Mouse (Mus musculus) lung, embryonic 15.5 days (tissue): Measurements from ENCODE around the gene Efna4. TPM values are rescaled to one million over a fixed set of nuclear protein-coding genes. Genes with fewer than 3 reads are reported as not detected.
A peak's percentile ranks its signal among the peaks of the same experiment; 100 is the strongest.

Experiments
- ATAC-seq: fragments of 200-750 bp; cut with Nextera tagmentation; 2 replicates; pipeline ENCODE4 v1.8.0; 2017; ENCODE audit warnings: moderate number of reproducible peaks, borderline replicate concordance; ENCODE audit not compliant: low FRiP score, low TSS enrichment; ENCODE audit errors: extremely low read depth
- H3K27ac ChIP-seq: fragments of 300-500 bp; sonication (generic); 2 replicates; pipeline ENCODE4 v1.5.1; 2015; ENCODE audit warnings: moderate library complexity, mild to moderate bottlenecking, inconsistent platforms
- H3K27me3 ChIP-seq: fragments of 300-500 bp; sonication (generic); 2 replicates; pipeline ENCODE4 v1.6.1; 2015; ENCODE audit warnings: inconsistent platforms
- H3K36me3 ChIP-seq: fragments of 300-500 bp; sonication (generic); 2 replicates; pipeline ENCODE4 v1.6.1; 2015; ENCODE audit warnings: inconsistent platforms
- H3K4me1 ChIP-seq: fragments of 300-500 bp; sonication (generic); 2 replicates; pipeline ENCODE4 v1.6.1; 2015; ENCODE audit warnings: inconsistent platforms
- H3K4me2 ChIP-seq: fragments of 300-500 bp; sonication (generic); 2 replicates; pipeline ENCODE4 v1.6.1; 2015; ENCODE audit warnings: inconsistent platforms, mild to moderate bottlenecking, moderate library complexity
- H3K4me3 ChIP-seq: fragments of 300-500 bp; sonication (generic); 2 replicates; pipeline ENCODE4 v1.5.1; 2015; ENCODE audit warnings: mild to moderate bottlenecking, inconsistent platforms
- H3K9ac ChIP-seq: fragments of 300-500 bp; sonication (generic); 2 replicates; pipeline ENCODE4 v1.6.1; 2015; ENCODE audit warnings: inconsistent platforms
- H3K9me3 ChIP-seq: fragments of 300-500 bp; sonication (generic); 2 replicates; pipeline ENCODE4 v1.6.1; 2016; ENCODE audit warnings: inconsistent platforms
- WGBS: fragments of 180-500 bp; shearing (Covaris S2); methylation state at CpG from one replicate; pipeline ENCODE4 v1.1.7; 2015; 5-methylcytosine and 5-hydroxymethylcytosine counted together
- polyA plus RNA-seq: library from polyadenylated mRNA; unstranded; fragments of >200 nt; fragmentation: Nextera tagmentation; extraction: Ambion mirVana; gene quantifications from 2 replicates; pipeline ENCODE4 v1.2.1, GENCODE M21; 2015

Efna4 gene
- polyA plus RNA-seq, 1 experiment from 2014 or later: 29.0 TPM

DNA sequence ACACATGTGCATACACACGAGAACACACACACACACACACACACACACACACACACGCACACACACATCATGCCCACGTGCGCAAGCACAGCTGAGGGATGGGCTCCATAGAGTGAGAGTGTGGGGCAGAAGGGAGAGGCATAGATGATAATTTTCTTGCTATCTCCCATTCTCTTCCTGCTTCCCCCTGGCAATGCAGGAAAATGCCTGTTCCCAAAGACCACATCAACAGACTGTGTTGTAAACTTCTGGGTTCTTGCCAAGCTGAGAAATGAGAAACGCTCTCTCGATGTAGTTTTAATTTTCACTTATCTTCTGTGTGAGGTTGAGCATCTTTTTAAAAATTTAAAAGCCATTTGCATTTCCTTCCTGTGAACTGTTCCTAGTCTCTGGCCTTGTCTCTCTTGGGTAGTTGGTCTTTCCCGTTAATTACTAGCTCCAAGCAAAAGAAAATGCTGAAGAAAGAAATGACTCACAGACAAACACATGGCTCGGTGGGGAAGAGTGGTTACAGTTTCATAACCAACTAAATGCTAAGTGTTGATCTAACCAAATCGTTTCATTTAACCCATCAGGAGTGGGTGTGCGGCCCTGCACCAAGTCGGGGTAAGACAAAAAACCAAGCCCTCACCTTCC is 40.9 kb downstream of the Efna4 start:
- Histone ChIP-seq H3K27me3 (no peaks in the 10 kb centered on the region), H3K9ac (no peak overlapping the region), H3K36me3 (no peaks in the 10 kb centered on the region), H3K4me1 (peaks cover 11% of the 10 kb centered on the region), H3K9me3 (no peaks in the 10 kb centered on the region), H3K4me3 (no peak overlapping the region), H3K27ac (no peak overlapping the region), H3K4me2 (no peak overlapping the region)
- ATAC-seq: no peak
- 67% methylated on average over 11 of the region's 11 CpGs for WGBS

DNA sequence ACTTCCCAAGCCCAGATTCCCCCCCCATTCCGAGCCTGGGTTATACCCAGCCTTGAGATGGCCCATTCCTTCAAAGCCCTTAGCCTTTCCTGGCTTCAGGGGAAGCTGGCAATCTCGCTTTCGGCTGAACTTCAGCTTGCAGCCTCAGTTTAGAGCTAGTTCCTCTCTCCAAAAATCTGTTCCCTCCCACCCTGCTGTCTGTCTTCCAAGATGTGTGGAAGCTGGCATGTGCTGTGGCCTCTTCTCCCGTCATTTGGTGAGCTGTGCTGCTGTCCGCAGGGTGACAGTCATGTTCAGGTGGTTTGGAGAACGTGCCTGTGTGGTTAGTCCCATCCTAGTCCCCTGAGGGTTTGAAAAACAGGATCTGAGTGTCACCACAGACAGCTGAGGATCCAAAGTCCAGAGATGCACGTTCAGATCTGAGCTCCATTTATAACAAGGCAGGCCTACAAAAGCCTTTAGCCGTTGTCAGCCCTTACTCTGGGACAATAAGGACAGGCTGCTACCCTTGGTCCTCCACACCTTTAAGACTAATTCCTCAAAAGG is 42.1 kb downstream of the Efna4 start:
- WGBS: 77% methylated on average over 8 of the region's 8 CpGs
- Histone ChIP-seq H3K36me3 (no peaks in the 10 kb centered on the region), H3K9ac (no peak overlapping the region), H3K27ac (no peak overlapping the region), H3K4me2 (no peak overlapping the region), H3K4me3 (no peak overlapping the region), H3K27me3 (no peaks in the 10 kb centered on the region), H3K9me3 (no peaks in the 10 kb centered on the region), H3K4me1 (peaks cover 11% of the 10 kb centered on the region)
- ATAC-seq: no peak

DNA sequence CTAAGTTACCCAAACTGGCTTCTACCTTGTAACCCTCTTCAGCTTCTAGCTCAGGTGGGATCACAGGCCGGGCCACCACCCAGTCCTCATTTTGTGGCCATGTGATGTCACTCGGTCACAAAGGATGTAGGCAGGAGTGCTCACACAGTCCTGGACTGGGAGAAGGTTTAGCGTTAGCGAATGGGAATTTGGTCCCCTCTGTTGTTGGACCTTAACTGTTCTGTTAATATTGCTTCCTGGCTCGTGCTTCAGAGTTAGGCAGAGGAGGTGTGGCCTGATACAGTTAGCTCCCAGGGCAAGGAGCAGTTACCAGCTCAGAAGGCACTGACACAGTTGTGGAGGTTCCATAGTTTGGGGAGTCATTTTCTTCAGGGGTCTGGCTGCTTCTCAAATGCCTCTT is 43.6 kb downstream of the Efna4 start:
- no peak for ATAC-seq

DNA sequence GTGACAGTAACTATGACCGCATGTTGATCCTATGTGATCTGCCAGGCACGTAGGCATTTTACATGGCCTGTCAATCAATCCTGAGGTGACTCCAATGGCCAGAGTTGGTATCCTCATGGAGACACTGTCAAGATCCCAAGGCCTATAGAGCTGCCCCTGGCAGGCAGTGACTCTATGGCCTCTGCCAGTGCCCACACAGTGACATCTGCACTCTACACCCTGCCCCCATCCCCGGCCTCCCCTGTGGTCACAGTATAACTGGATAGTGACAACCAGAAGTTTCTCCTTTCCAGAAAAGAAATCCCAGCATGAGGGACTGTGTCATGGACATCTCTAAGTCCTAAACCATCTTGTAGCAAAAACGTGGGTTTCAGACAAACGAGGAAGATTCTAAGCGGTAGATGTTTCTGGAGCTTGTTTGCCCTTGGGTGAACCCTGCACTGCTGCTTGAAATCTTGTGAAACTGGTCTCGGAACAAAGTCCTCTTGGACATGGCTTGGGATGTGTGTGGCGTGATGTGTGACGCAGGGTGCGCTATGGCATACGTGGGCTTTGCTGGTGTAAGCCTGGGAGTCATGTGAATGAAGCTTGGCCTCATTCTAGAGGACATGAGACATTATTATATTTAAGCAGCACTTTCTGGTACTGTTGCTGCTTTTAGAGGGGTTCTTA is 44.4 kb downstream of the Efna4 start:
- WGBS: 84% methylated on average over 11 of the region's 11 CpGs
- H3K4me1 ChIP-seq: no peaks in the 10 kb centered on the region
- H3K27me3 ChIP-seq: no peaks in the 10 kb centered on the region
- ATAC-seq: no peak
- no peak overlapping the region for H3K9ac ChIP-seq
- no peak overlapping the region for H3K4me3 ChIP-seq
- no peaks in the 10 kb centered on the region for H3K9me3 ChIP-seq
- no peak overlapping the region for H3K4me2 ChIP-seq
- H3K36me3 ChIP-seq: no peaks in the 10 kb centered on the region
- no peak overlapping the region for H3K27ac ChIP-seq

More for the DNA sequence above, 43.6 kb downstream of the Efna4 start:
- WGBS: 72% methylated on average over 5 of the region's 5 CpGs
- Histone ChIP-seq H3K4me1 (peaks cover under 1% of the 10 kb centered on the region), H3K27me3 (no peaks in the 10 kb centered on the region), H3K4me2 (no peak overlapping the region), H3K9me3 (no peaks in the 10 kb centered on the region), H3K36me3 (no peaks in the 10 kb centered on the region), H3K27ac (no peak overlapping the region), H3K4me3 (no peak overlapping the region), H3K9ac (no peak overlapping the region)

DNA sequence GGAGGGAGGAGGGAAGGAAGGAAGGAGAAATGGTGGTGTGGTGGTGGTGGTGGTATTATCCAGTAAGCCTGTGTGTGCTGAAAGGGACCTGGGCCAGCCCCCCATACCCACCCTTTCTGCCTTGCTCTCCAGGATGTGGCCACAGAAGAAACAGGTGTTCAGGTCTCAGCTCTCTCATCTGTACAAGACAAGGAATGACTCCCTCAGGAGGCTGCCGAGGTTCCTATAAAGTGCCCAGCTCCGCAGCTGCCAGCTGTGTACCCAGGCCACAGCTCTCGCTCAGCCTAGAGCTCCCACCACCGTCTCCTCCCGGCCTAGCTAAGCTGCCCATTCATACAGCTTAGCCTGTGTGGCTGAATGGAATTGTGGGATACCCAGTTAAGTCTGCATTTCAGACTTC is 45.5 kb downstream of the Efna4 start:
- ATAC-seq: no peak
- peaks cover 5% of the 10 kb centered on the region; the same call in 1 of the 2 replicates for H3K4me1 ChIP-seq
- no peaks in the 10 kb centered on the region for H3K36me3 ChIP-seq
- no peak overlapping the region for H3K9ac ChIP-seq
- no peak overlapping the region for H3K27ac ChIP-seq
- WGBS: 67% methylated on average over 5 of the region's 5 CpGs
- no peaks in the 10 kb centered on the region for H3K27me3 ChIP-seq
- no peaks in the 10 kb centered on the region for H3K9me3 ChIP-seq
- H3K4me3 ChIP-seq: no peak overlapping the region
- H3K4me2 ChIP-seq: no peak overlapping the region

DNA sequence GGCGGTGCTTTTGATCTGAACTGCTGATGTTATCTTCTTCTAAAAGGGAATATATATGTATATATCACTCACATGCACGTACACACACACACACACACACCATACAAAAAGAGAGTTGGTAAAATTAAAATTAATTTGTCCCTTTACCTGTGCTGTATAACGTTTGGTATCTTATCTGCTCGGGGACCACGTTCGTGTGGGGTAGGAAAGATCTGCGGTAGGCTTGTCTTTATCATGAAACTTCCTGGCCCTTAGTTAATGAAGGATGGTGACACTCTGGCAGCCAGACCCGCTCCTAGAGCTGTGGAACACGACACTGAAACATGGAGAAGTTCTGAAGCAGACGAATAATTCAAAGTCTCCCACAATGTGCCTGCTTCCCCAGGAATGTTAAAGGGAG is 46.0 kb downstream of the Efna4 start:
- no peaks in the 10 kb centered on the region for H3K9me3 ChIP-seq
- no peak overlapping the region for H3K4me3 ChIP-seq
- no peak overlapping the region for H3K9ac ChIP-seq
- no peaks in the 10 kb centered on the region for H3K36me3 ChIP-seq
- 47% methylated on average over 10 of the region's 10 CpGs for WGBS
- H3K27me3 ChIP-seq: no peaks in the 10 kb centered on the region
- ATAC-seq: no peak
- H3K4me2 ChIP-seq: no peak overlapping the region
- peaks cover 5% of the 10 kb centered on the region; the same call in 1 of the 2 replicates for H3K4me1 ChIP-seq
- H3K27ac ChIP-seq: no peak overlapping the region

DNA sequence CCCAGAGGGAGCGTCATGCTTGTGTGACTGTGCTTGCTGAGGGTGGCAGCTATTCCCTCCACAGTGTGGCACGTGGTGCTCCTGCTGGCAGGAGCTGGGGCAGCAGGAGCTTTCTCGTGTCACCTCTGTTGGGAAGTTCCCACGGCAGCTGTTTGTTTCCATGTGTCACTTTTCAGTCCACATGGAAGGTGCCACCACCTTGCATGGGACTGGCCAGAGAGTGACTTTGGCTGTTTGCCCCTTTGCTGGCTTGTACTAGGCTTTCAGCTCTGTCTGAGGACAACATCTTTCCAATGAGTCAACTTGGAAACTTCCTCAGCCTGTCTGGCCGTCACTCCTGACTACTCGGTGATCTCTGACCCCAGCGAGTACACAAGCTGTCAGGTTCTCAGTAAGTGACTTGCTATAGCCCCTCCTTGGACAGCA is 49.3 kb downstream of the Efna4 start:
- H3K4me2 ChIP-seq: no peak overlapping the region
- H3K4me3 ChIP-seq: no peak overlapping the region
- no peak for ATAC-seq
- 20% methylated on average over 7 of the region's 7 CpGs for WGBS
- H3K4me1 ChIP-seq: peaks cover 5% of the 10 kb centered on the region; the same call in 1 of the 2 replicates
- no peak overlapping the region for H3K27ac ChIP-seq
- H3K9ac ChIP-seq: no peak overlapping the region
- no peaks in the 10 kb centered on the region for H3K27me3 ChIP-seq
- no peaks in the 10 kb centered on the region for H3K9me3 ChIP-seq
- no peaks in the 10 kb centered on the region for H3K36me3 ChIP-seq

DNA sequence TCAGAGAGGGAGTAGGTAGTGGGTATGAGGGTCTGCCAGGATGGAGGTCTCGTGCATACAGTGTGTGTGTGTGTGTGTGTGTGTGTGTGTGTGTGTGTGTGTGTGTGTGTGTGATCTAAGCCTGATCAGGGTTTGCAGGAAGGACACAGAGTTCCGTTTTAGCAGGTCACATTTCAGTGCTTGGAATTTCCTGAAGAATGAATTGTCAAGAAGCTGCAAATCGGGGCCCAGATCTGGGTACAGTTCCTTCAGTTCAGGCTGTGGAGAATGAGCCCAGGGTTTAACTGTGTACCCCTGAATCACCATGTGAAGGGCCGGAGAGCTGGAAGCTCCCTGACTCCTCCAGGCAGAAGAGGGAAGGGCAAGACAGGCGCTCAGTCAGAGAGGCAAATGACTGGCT is 50.5 kb downstream of the Efna4 start:
- no peak for ATAC-seq
- WGBS: 46% methylated on average over 5 of the region's 5 CpGs
- H3K4me3 ChIP-seq: no peak overlapping the region
- no peaks in the 10 kb centered on the region for H3K9me3 ChIP-seq
- no peak overlapping the region for H3K4me2 ChIP-seq
- peaks cover 5% of the 10 kb centered on the region; the same call in 1 of the 2 replicates for H3K4me1 ChIP-seq
- H3K27me3 ChIP-seq: no peaks in the 10 kb centered on the region
- H3K36me3 ChIP-seq: no peaks in the 10 kb centered on the region
- H3K27ac ChIP-seq: peak overlapping the region; percentile 56
- no peak overlapping the region for H3K9ac ChIP-seq

DNA sequence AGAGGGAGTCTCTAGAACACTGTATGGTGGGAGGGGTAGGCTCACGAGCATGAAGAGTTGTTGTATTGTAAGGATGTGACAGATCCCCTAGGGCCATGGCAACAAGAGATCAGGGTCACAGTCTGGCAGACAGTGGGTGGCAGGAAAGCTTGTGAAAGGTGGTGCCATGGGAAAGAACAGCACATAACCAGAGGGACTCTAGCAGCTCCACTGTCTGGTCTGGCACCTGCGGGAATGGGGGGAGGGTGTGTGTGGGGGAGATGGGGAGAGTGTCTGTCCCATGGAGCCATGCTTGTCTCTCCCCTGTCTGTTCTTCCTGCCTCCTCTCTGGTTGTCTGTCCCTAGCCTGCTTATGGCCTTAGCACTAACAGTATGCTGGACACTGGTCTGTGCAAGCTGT is 52.3 kb downstream of the Efna4 start:
- ATAC-seq: no peak
- H3K4me2 ChIP-seq: no peak overlapping the region
- no peak overlapping the region for H3K4me3 ChIP-seq
- H3K9me3 ChIP-seq: no peaks in the 10 kb centered on the region
- no peaks in the 10 kb centered on the region for H3K36me3 ChIP-seq
- no peak overlapping the region for H3K9ac ChIP-seq
- no peak overlapping the region for H3K27ac ChIP-seq
- peaks cover 20% of the 10 kb centered on the region for H3K4me1 ChIP-seq
- 29% methylated on average over 2 of the region's 2 CpGs for WGBS
- 0 out of 2 replicates have a peak, but pooled peaks cover 4% of the 10 kb centered on the region for H3K27me3 ChIP-seq

DNA sequence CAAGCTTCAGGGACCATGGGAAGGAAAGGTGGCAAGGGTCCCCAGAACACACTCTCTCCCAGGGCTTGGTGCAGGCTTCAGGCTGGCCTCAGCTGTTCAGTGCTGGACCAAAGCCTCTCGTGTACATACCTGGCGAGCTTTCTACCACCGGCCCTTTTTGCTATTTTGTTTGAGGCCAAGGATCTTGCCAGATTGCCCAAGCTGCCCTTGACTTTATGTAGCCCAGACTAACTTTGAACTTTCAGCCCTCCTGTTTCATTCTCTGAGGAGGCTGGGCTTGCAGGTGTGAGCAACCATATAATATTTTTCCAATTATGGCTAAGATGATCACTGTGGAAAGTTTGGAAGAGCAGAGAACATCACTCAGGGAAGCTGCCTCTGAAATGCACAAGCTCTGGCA is 53.6 kb downstream of the Efna4 start:
- H3K4me1 ChIP-seq: peaks cover 27% of the 10 kb centered on the region
- no peaks in the 10 kb centered on the region for H3K9me3 ChIP-seq
- ATAC-seq: no peak
- no peak overlapping the region for H3K4me3 ChIP-seq
- H3K4me2 ChIP-seq: no peak overlapping the region
- 75% methylated on average over 3 of the region's 3 CpGs for WGBS
- no peak overlapping the region for H3K9ac ChIP-seq
- H3K36me3 ChIP-seq: no peaks in the 10 kb centered on the region
- peaks cover 8% of the 10 kb centered on the region; the same call in 1 of the 2 replicates for H3K27me3 ChIP-seq
- H3K27ac ChIP-seq: no peak overlapping the region
